Mouse (Mus musculus) adrenal gland, postnatal 10 days (tissue): Measurements from ENCODE around the gene Inpp5d. TPM values are rescaled to one million over a fixed set of nuclear protein-coding genes. Genes with fewer than 3 reads are reported as not detected.

Source experiments
- DNase-seq: peaks from one replicate; pipeline ENCODE4 v3.0.0; 2021; ENCODE audit warnings: mixed read lengths
- total RNA-seq, 2 experiments: library from RNA; stranded (reverse); gene quantifications; 2 replicates each; pipeline ENCODE4 v1.2.3; 2021

Inpp5d gene
- total RNA-seq, 2 experiments from 2014 or later = 15.8 to 18.8 TPM

DNA sequence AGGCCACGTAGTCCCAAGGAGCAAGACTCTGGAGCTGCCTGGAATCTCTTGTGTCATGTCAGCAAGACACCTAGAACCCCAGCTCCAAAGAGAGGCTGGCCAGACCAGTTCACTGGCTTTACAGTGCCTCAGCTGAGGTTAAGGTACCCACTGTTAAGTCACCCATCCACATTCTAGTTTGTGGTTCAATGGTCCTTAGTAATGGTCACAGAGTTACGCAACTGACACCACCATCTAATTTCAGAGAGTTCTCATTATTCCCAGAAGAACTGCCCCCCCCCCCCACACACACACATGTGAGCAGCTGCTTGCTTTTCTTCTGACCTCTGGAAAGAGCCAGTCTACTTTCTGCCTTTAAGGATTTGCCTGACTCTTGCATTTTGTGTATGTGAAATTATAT, 4.7 kb downstream of the Inpp5d start:
- DNase-seq = no peak

DNA sequence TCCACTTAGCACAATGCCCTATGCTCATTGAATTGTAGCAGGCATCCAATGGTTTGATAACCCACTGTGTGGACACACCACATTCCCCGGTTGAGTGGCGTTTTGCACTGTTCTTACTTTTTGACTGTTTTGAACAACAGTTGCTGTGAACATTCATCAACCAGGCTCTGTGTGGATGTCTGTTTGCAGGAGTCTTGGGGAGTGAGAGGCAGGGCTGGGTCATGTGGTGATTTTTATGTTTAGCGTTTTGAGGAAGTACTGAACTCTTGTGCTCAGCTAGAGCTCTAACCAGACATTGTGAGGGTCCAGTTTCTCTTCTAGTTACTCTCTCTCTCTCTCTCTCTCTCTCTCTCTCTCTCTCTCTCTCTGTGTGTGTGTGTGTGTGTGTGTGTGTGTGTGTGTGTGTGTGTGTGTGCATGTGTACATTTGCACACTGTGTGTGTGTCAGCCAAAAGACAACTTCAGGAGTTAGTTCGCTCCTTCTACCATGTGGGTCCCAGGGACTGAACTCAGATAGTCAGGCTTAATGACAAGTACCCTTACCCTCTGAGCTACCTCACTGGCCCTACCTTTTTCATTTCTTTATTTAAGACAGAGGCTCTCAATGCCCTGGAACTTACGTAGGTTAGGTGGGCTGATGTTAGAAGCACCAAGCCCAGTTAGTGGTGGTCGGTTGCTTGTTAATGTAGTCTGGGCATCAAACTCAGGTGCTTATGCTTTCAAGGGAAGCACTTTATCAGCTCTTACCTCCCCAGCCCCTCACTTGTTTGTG, 5.3 kb downstream of the Inpp5d start:
- DNase-seq = no peak

DNA sequence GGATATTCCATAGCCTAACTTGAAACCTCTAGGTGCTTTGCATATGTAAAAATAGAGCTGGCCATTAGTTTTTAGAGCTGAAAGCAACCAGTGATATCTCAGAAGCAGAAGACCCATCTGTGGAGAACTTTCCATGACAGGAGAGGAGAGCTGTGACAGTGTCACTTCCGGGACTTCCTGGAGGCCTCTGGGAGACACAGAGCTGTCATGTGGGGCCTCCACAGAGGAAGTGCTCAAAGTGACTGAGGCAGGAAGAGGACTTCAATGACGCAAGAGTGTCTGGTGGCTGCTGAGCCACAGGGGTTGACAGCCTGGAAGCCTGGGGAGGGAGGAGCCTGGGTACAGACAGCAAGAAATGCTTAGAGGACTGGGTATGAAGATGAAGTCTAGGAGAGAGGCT, 6.2 kb downstream of the Inpp5d start:
- peak; percentile 36 for DNase-seq

DNA sequence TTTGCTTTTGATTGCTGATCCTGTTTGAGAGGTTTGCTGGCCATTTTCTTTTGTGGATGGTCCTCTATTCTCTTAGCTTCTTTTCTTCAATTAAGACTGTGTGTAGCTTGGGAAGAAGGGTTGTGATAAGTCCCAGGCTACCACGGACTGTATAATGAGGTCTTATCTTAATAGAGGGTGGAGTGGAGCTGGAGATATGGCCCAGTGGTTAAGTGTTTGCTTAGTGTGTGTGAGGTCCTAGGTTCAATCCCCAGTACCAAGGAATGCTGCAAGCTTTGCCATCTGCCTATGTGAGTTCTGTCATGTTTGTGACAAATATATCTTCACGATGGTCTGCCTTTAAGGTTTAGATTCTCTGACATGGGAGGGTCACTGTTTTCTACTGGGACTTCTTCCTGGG, 8.0 kb downstream of the Inpp5d start:
- DNase-seq = no peak

DNA sequence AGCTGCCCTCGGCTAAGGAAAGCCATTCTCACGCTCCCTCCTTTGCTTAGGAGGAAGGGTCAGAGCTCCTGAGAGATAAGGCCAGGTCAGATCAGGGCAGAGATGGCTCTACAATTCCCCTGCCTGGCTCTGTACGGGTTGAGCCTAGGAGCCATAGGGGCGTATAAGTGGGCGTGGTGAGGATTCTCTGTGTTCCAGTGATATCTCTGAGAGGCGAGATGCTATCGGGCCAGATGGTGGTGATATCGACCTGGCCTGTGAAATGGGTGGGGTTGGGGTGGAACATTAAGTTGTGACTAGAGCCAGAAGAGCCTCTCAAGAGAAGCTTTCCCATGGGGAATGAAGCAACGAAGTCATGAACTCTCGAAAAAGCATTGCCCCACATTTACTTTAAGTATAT, 11.5 kb downstream of the Inpp5d start:
- DNase-seq = no peak

DNA sequence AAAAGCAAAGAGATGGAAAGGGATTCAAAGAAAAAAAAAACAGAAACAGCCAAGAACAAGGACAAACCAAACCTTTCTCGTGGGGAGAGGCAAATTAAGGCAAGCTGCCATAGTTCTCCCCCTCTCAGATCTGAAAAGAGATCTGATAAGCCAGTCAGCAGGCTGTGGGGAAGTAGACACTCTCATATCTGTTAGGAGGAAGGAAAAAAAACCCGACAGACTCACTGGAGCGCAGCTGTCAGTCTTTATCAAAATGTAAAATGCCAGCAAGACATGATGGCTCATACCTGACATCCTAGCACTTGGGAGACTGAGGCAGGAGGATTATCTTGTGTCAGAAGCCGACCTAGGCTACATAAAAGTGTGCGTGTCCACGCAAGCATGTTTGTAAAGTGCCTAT, 12.1 kb downstream of the Inpp5d start:
- no peak for DNase-seq

DNA sequence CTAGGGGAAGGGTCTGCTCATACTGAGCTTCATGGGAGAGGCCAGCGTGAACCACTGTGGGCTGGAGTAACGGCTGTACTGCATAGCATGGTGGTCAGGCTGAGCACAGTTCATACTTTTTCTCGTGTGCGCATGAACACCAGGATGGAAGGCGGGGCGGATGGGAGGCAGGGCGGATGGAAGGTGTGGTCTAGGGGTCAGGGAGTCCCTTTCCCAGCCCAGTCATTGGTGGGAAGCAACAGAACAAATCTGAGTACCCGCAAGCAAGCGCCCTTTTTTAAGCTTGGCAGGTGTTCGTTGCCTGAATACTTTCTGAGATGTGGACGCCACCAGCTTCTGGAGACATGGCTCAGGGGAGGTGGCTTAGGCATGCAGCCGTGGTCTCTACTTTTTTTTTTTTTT, 16.6 kb downstream of the Inpp5d start:
- DNase-seq = no peak

DNA sequence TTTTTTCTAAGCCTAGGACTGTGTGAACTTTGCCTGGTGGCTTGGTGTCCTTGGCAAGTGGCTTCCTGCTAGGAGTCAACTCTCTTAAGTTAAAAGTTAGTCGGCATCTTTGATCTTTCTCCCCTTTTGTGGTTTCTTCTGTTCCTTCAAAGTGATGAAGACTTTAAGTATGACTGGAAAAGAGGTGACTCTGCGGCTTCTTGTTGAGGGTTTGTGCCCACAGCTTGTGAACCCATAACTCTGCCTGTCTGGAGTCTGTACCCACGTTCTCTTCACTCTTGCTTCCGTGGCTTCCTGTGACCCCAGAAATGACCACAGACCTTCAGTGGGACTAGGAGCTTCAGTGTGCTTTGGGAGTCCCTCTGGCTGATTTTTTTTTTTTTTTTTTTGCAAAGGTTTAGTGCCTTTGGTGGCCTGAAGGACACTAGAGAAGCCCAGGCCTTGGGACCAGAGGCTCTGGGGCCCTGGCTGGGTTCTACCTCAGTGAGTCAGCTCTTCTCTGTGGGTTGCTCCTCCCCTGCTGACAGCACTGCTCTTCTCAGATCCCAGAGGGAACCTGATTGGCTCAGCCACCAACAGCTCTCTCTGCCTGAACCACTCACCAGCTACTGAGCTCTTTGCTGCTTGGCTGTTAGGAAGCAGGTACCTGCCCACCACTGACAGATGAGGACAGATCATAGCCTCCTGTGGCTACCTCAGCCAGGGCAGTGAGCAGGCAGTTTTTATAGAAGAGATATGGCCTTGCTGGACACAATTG, 17.2 kb downstream of the Inpp5d start:
- DNase-seq = peak; percentile 69

DNA sequence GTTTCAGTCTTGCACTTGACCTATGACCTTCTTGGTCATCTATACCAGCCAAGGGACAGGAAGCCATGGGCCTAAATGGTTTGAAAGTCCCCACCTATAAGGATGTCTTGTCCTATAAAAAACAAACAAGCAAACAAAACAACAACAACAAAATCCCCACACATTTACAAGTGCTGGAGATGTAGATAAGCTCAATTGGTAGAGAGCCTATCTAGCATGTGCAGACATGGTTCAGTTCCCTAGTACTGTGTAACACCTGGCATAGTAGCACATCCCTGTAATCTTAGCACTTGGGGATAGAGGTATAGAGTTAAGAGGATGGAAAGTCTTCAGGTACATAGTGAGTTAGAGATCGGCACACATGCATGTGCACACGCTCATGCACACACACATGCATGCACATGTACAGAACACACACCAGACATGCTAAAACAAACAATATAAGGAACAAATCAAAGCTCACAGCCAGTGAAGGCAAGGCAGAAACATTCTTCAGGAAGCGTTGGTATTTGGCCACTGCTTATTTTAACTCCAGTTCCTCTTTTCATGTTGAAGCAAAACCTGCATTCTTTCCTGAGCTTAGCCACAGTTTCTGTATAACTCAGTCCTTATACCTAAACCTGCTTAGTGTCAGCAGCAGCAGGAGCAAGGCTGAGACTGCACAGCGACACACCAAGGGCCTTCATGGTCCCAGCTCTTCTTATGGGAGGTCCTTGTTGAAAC, 17.9 kb downstream of the Inpp5d start:
- DNase-seq = no peak

DNA sequence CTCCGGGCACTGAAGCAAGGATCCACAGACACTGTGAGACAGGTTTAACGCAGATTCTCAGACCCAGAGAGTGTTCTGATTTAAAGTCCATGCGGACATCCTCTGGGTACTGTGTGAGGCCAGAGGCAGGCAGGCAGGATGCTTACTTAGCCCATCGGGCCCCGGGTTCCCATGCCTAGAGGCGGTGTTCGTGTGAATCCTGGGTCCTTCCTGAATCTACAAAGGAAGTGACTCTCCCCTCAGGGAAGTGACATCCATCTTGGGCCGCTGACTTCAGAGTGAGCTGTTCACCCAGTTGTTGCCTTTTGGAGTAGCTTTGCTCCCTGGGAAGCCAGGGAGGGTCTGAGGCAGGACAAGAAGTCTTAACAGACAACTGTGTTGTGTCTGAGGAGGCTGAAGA, 19.6 kb downstream of the Inpp5d start:
- DNase-seq = no peak

DNA sequence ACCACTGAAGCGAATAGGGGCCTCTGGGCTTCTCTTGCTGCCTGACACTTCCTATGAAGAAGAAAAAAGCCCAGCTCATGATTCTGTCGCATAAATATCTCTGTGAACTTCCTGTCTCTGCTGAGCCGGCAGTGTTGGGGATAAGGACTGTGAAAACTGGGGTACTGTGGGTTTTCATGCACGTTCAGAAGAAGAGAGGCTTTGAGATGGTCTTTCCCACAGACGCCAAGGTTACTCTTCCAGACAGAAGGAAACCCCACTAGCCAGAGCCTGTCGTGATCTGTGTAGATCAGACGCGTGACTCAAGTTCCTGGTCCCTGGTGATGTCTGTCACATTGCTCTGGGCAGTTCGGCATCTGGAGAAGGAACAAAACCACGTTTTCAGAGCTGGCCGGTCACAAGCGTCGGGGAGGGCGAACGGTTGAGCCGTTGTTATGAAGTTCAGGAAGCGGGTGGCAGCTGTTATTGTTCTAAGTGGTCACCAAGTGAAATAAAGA, 20.1 kb downstream of the Inpp5d start:
- peak; percentile 29 for DNase-seq

DNA sequence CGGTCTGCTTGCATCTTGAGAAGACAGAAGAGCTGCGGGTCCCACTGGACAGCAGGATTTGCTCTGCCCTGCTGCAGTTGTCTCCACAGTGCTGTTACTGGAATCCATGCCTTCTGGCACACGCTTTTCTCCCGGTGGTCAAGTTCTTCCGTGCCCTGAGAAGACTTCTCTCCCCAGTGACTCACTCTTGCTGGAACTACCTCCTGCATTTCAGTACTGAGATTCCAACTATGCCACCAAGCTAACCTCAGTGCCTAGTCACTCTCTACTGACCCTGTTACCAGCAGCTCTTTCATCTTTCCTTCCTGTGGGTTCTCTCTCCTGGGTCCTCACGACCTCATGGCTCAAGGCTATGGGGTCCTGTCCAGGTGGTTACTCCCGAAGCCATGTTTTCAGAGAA, 22.9 kb downstream of the Inpp5d start:
- no peak for DNase-seq

DNA sequence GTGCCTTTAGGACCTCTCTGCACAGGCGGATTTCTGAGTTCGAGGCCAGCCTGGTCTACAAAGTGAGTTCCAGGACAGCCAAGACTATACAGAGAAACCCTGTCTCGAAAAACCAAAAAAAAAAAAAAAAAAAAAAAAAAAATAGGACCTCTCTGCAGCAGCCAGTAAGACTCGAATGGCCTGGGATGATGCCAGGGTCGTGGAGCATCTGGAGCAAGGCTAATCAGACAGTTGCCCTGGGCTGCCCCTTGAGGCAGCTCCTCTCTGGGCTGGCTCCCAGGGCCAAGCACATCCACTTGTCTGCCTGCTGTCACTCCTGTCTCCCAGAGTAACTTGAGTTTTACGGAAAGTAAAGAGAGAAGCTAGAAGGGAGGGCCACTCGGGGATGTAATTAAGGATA, 24.9 kb downstream of the Inpp5d start:
- peak; percentile 57 for DNase-seq

DNA sequence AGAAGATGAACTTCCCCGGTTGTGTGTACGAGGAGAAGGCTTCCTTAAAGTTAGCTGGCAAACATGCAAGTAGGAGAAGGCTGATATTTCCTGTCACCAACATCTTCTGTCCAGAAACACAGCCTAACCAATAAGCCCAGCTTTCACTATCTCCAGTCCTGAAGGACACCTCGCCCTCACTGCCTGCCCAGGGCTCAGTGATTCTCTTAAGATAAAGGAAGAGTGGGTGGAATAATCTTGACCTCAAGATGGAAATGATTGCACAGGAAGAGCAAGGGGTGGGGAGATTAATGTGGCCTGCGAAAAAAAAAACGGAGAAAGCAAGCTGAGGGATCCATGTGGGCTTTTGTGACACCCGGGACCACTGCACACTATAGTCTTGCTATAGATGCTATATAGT, 25.6 kb downstream of the Inpp5d start:
- DNase-seq = no peak

DNA sequence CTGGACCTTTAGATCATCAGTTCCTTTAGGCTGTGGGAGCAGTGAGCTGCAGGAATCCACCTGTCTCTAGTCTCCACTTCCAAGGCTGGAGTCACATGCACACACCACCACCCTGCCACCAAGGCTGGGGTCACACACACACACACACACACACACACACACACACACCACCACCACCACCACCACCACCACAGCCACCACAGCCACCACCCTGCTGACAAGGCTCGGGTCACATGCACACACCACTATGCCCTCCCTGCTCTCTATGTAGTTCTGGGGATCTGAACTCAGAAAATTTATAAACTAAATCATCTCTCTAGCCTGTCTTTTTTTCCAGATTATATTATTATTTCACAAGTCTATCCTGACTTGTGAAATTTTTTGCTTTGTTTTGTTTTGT, 27.7 kb downstream of the Inpp5d start:
- DNase-seq = no peak

DNA sequence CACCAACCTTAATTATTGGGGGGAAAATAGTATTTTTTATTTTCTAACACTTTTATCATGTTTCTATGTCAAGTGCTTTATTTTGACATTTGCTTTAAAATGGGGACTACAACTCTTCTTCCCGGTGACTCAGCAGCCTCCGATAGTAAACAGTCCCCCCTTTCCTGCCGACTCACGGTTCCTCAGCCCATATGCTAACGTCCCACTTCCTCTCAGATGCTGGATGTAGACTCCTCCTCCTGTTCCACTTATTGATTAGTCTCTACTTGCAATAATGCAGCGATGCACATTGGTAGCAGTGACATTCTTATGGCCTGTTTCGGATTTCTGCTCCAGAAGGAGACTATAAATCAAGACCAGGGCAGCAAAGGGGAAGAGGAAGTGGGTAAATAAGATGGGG, 28.5 kb downstream of the Inpp5d start:
- no peak for DNase-seq

DNA sequence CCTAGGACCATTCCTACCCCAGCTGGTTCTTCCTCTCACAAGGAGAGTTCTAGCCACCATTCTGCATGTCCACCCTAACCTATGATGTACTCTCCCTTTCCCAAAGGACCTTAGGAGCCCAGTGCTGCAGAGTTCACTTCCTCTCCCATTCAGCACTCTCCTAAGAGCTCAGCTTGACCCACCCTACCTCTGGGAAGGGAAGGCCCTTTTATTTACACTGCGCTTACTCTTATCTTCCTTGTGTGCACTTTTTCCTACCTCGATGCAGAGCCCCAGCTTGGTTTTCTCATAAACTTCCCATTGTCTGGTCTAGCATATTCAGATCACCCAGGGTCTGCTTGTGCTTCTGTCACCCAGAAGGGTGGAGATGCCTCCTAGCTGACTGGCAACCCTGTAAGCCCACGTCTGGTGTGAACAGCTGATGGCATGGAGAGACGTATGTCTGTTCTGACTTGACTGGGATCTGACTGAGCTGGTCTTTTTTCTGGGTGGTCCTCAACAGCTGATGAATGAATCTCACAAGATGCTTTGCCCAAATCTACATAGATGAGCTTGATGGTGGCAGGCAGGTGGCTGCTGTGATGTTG, 29.2 kb downstream of the Inpp5d start:
- DNase-seq = no peak

DNA sequence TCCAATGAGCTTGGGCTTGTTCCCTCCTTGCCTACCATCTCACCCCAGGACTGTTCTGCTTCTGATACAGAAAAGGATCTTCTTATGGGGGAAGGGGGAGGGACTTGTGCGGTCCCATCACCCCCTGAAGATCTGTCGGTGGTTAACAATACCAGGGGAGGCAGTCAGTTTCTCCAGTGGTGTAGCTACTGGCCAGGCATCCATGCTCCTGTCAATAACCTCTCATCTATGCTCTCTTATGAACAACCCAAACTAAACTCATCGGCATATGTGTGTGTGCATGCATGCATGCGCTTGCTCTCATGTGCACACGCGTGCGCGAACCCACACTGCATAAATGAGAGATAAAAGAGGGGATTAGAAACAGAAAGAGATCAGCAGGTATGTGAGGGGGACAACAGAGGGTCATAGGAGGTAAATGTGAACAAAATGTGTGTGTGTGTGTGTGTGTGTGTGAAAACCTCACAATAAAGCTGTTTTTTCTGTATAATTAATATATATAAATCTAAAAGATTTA, 29.9 kb downstream of the Inpp5d start:
- no peak for DNase-seq

DNA sequence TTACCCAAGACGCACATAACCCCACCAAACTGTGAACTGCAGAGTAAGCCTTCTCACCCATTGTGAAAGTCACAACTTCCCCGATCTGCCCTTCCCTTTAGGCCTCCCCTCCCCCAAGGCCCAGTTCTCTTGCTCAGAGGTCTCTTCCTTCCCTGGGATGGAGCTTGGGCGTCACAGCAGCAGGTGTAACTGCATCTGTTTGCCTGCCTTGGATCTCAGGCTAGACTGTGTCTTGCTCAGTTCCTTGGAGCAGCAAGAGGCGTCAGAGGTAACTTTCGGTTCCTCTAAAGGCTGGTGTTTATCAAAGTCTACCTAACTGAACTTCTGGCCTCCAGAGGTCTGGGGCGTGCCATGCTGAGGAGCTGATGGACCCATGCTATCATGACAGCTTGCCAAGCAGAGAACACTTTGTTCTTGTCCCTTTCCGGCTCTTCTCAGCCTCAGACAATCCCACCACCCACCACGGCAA, 30.5 kb downstream of the Inpp5d start:
- DNase-seq = peak; percentile 23

DNA sequence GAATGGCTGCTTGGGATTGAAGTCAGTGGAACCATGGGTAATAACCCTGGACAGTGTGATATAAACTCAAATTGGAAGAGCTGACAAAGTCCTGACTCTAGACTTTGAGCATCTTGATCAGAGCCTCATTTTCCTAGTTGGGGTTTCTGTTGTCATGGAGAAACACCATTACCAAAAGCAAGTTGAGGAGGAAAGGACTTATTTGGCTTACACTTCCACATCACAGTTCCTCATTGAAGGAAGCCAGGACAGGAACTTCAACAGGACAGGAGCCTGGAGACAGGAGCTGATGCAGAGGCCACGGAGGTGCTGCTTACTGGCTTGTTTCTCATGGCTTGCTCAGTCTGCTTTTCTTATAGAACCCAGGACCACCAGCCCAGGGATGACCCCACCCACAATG, 31.3 kb downstream of the Inpp5d start:
- no peak for DNase-seq

DNA sequence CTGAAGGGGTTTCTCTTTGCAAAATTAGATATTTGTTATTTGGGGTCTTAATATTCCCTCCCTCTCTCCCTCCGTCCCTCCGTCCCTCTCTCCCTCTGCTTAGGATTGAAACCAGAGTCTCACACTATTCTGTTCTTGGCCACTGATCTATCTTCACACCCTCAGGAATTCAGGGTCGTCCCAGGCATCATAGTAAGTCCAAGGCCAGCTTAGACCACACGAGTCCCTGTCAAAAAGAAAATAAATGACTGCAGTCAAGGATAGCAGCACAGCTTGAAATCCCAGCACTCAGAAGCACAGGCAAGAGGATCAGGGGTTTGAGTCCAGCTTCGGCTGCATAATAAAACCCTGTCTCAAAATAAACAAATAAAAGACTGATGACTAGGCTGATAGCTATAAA, 35.0 kb downstream of the Inpp5d start:
- peak; percentile 38 for DNase-seq

DNA sequence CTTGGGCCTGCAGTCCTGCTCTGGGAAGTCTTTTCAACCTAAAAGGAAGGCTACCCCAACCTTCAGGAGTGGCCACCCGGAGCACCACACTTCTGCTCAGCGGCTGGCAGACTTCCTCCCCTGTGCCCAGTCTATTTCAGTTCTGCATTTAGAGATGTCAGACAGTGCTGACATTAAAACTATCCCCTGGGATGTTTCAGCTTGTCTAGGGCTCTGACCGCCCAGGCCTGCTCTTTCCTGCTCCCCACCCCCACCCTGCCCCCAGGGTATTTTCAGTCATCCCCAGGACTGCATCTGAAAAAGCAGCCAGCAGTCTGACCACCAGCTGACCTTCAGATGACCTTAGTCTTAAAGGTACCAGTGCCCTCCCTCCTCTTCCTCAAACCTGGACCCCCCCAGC, 38.0 kb downstream of the Inpp5d start:
- no peak for DNase-seq
